Mouse (Mus musculus) C2C12 (cell line): ENCODE results near the gene Capzb.

Experiments used
- CEBPB ChIP-seq: IDR thresholded peaks from one replicate; pipeline ENCODE4 v1.6.1; 2011; ENCODE audit warnings: low read depth, mild to moderate bottlenecking, control low read depth, moderate library complexity
- CTCF ChIP-seq: IDR thresholded peaks from one replicate; pipeline ENCODE4 v1.5.1; 2011; ENCODE audit not compliant: control insufficient read depth, insufficient read depth, insufficient read length
- FOSL1 ChIP-seq: IDR thresholded peaks from one replicate; pipeline ENCODE4 v1.8.0; 2011; ENCODE audit warnings: mild to moderate bottlenecking, low read length; ENCODE audit not compliant: poor library complexity, insufficient read depth, severe bottlenecking
- MAX ChIP-seq: IDR thresholded peaks from one replicate; pipeline ENCODE4 v1.6.1; 2011; ENCODE audit warnings: mild to moderate bottlenecking, control low read depth
- MYOG ChIP-seq: IDR thresholded peaks from one replicate; pipeline ENCODE4 v1.6.1; 2011; ENCODE audit not compliant: control insufficient read depth, insufficient read length; ENCODE audit errors: extremely low read depth
- USF1 ChIP-seq: IDR thresholded peaks from one replicate; pipeline ENCODE4 v1.6.1; 2011; ENCODE audit warnings: low read depth, mild to moderate bottlenecking, control low read depth, moderate library complexity

- TF ChIP-seq CTCF (no peak), USF1 (no peak), MYOG (no peak), MAX (no peak), CEBPB (no peak), FOSL1 (no peak)
Observed at GRCm38 (mm10) chr4:139259302-139259871, 66.7 kb downstream of the Capzb start.
